Mouse (Mus musculus) heart, postnatal 14 days (tissue): ENCODE measurements at regions not wholly inside any gene's neighbourhood (a gene's known extent, or its start where the extent isn't known, plus 50 kb on each side); places are given as distances from the start of the nearest gene placed in this dataset.
A peak's percentile ranks its signal among the peaks of the same experiment; 100 is the strongest.
"Not testable (repeated sequence)": the region's sequence is repeated elsewhere in the genome, so short reads cannot be mapped to it uniquely, and the experiment has no call there.

Experiments
- DNase-seq, 2 experiments: peaks; one replicate each; pipeline ENCODE4 v3.0.0; 2021 to 2022
- intact Hi-C: fragments of 180-260 bp; cut with DNase I; formaldehyde crosslinking; loops from one replicate; pipeline ENCODE4 v1.15.1; 2025

- DNase-seq: no peak
- intact Hi-C loops: no loop called here
Measured at GRCm38 (mm10) chr10:15046285-15046684, 328.3 kb upstream of the Gje1 start.

GRCm38 (mm10) chr10:15037571-15037970, 319.6 kb upstream of the Gje1 start:
- intact Hi-C loops: no loop called here
- DNase-seq: no peak

GRCm38 (mm10) chr10:15031517-15031916, 313.5 kb upstream of the Gje1 start:
- DNase-seq: no peak
- intact Hi-C loops: no loop called here

- intact Hi-C loops: no loop called here
- no peak for DNase-seq
Measured at GRCm38 (mm10) chr10:15029151-15029550, 311.1 kb upstream of the Gje1 start.

- intact Hi-C loops: no loop called here
- no peak for DNase-seq
Measured at GRCm38 (mm10) chr10:15013919-15014318, 295.9 kb upstream of the Gje1 start.

- intact Hi-C loops: no loop called here
Measured at GRCm38 (mm10) chr10:14996374-14996773, 278.4 kb upstream of the Gje1 start.

GRCm38 (mm10) chr10:14989601-14990140, 271.7 kb upstream of the Gje1 start:
- no peak for DNase-seq
- intact Hi-C loops: no loop called here

More at GRCm38 (mm10) chr10:14996374-14996773, 278.4 kb upstream of the Gje1 start:
- DNase-seq: no peak

- DNase-seq, intact Hi-C loops: not testable (repeated sequence)
Measured at GRCm38 (mm10) chr10:14986566-14986965, 268.6 kb upstream of the Gje1 start.

GRCm38 (mm10) chr10:14978093-14978755, 260.2 kb upstream of the Gje1 start:
- DNase-seq: peak; percentile 12 to 45
- intact Hi-C loops: no loop called here

GRCm38 (mm10) chr10:14977268-14978000, 259.4 kb upstream of the Gje1 start:
- intact Hi-C loops: no loop called here
- DNase-seq: no peak

- no peak for DNase-seq
- intact Hi-C loops: no loop called here
Measured at GRCm38 (mm10) chr10:14969726-14970125, 251.7 kb upstream of the Gje1 start.

- intact Hi-C loops: no loop called here
- no peak for DNase-seq
Measured at GRCm38 (mm10) chr10:14967645-14968044, 249.6 kb upstream of the Gje1 start.

- DNase-seq, intact Hi-C loops: not testable (repeated sequence)
Measured at GRCm38 (mm10) chr10:14966771-14967170, 248.8 kb upstream of the Gje1 start.

- intact Hi-C loops: no loop called here
Measured at GRCm38 (mm10) chr10:14952899-14953478, 235.0 kb upstream of the Gje1 start.

GRCm38 (mm10) chr10:14941875-14942274, 223.9 kb upstream of the Gje1 start:
- DNase-seq: no peak
- intact Hi-C loops: no loop called here

More at GRCm38 (mm10) chr10:14952899-14953478, 235.0 kb upstream of the Gje1 start:
- DNase-seq: no peak
